Mouse (Mus musculus): ENCODE results near the gene Hspa12b. TPM values are rescaled to one million over a fixed set of nuclear protein-coding genes. Genes with fewer than 3 reads are reported as not detected.

The Hspa12b gene
- polyA plus RNA-seq, 1 experiment from 2014 or later: 8.7 TPM

- no peak overlapping the region for H3K9ac ChIP-seq
- H3K27me3 ChIP-seq (replicated peaks): peaks cover 13% of the 10 kb centered on the region; the same call in 1 of the 2 replicates
- peak overlapping the region; percentile 80; the same call in 1 of the 2 replicates for H3K4me2 ChIP-seq
- no peak for ATAC-seq (ENCODE audit: insufficient number of reproducible peaks, low FRiP score)
- WGBS: 57% methylated on average over 5 of the region's 5 CpGs
- no peaks in the 10 kb centered on the region for H3K36me3 ChIP-seq
- no peak overlapping the region for H3K4me3 ChIP-seq
- H3K27ac ChIP-seq (ENCODE audit: poor library complexity, severe bottlenecking): no peak overlapping the region; the same call in none of the 2 replicates
- no peaks in the 10 kb centered on the region for H3K9me3 ChIP-seq (replicated peaks)
- peaks cover 58% of the 10 kb centered on the region for H3K4me1 ChIP-seq (replicated peaks)
Observed at GRCm38 (mm10) chr2:131129836-131130235, 2.8 kb downstream of the Hspa12b start.

GRCm38 (mm10) chr2:131130849-131131248, 3.8 kb downstream of the Hspa12b start:
- Histone ChIP-seq H3K27ac (ENCODE audit: poor library complexity, severe bottlenecking) (no peak overlapping the region), H3K27me3 (replicated peaks) (0 out of 2 replicates have a peak, but pooled peaks cover 7% of the 10 kb centered on the region), H3K4me3 (no peak overlapping the region), H3K4me2 (no peak overlapping the region), H3K36me3 (no peaks in the 10 kb centered on the region), H3K9me3 (replicated peaks) (no peaks in the 10 kb centered on the region), H3K4me1 (replicated peaks) (peaks cover 66% of the 10 kb centered on the region), H3K9ac (no peak overlapping the region)
- ATAC-seq (ENCODE audit: insufficient number of reproducible peaks, low FRiP score): no peak
- WGBS: 91% methylated on average over 2 of the region's 2 CpGs

GRCm38 (mm10) chr2:131132111-131132888, 5.2 kb downstream of the Hspa12b start:
- Histone ChIP-seq H3K9me3 (replicated peaks) (no peaks in the 10 kb centered on the region), H3K4me3 (no peak overlapping the region), H3K4me1 (replicated peaks) (peaks cover 62% of the 10 kb centered on the region), H3K36me3 (no peaks in the 10 kb centered on the region), H3K27me3 (replicated peaks) (0 out of 2 replicates have a peak, but pooled peaks cover 4% of the 10 kb centered on the region), H3K27ac (ENCODE audit: poor library complexity, severe bottlenecking) (no peak overlapping the region), H3K9ac (no peak overlapping the region), H3K4me2 (no peak overlapping the region)
- WGBS: 55% methylated on average over 10 of the region's 10 CpGs
- no peak for ATAC-seq (ENCODE audit: insufficient number of reproducible peaks, low FRiP score)

GRCm38 (mm10) chr2:131132930-131133547, 6.0 kb downstream of the Hspa12b start, which contains the start of gene Gm11037:
Gene Gm11037, plus strand, starts transcription at chr2:131133497.
- no peak for ATAC-seq (ENCODE audit: insufficient number of reproducible peaks, low FRiP score)
- H3K27ac ChIP-seq (ENCODE audit: poor library complexity, severe bottlenecking): peak within 1 kb of the TSS; percentile 79
- no peaks in the 10 kb centered on the region for H3K9me3 ChIP-seq (replicated peaks)
- H3K36me3 ChIP-seq: peaks cover 4% of the 10 kb centered on the region
- 0 out of 2 replicates have a peak, but pooled peaks cover 3% of the 10 kb centered on the region for H3K27me3 ChIP-seq (replicated peaks)
- H3K4me2 ChIP-seq: no peak within 1 kb of the TSS
- H3K4me1 ChIP-seq (replicated peaks): peaks cover 55% of the 10 kb centered on the region
- no peak within 1 kb of the TSS for H3K4me3 ChIP-seq
- no peak within 1 kb of the TSS for H3K9ac ChIP-seq
- WGBS: 84% methylated on average over 9 of the region's 9 CpGs

GRCm38 (mm10) chr2:131134381-131134780, 7.3 kb downstream of the Hspa12b start:
- Histone ChIP-seq H3K4me1 (replicated peaks) (peaks cover 43% of the 10 kb centered on the region), H3K9ac (no peak overlapping the region; the same call in 1 of the 2 replicates), H3K27me3 (replicated peaks) (no peaks in the 10 kb centered on the region), H3K36me3 (peaks cover 14% of the 10 kb centered on the region), H3K9me3 (replicated peaks) (no peaks in the 10 kb centered on the region), H3K4me2 (no peak overlapping the region), H3K4me3 (no peak overlapping the region), H3K27ac (ENCODE audit: poor library complexity, severe bottlenecking) (peak overlapping the region; percentile 79)
- 0 out of 2 replicates have a peak, but pooled peaks have one; percentile 22 for ATAC-seq (ENCODE audit: insufficient number of reproducible peaks, low FRiP score)
- 44% methylated on average over 1 of the region's 1 CpGs for whole genome bisulfite sequencing

- Histone ChIP-seq H3K4me2 (no peak overlapping the region), H3K4me3 (no peak overlapping the region), H3K36me3 (peaks cover 14% of the 10 kb centered on the region), H3K9me3 (replicated peaks) (no peaks in the 10 kb centered on the region), H3K27me3 (replicated peaks) (no peaks in the 10 kb centered on the region), H3K27ac (ENCODE audit: poor library complexity, severe bottlenecking) (peak overlapping the region; percentile 79), H3K9ac (no peak overlapping the region; the same call in 1 of the 2 replicates), H3K4me1 (replicated peaks) (peaks cover 47% of the 10 kb centered on the region)
- 62% methylated on average over 8 of the region's 8 CpGs for WGBS
- ATAC-seq (ENCODE audit: insufficient number of reproducible peaks, low FRiP score): no peak
Observed at GRCm38 (mm10) chr2:131134826-131135400, 7.8 kb downstream of the Hspa12b start.

GRCm38 (mm10) chr2:131135521-131136139, 8.6 kb downstream of the Hspa12b start:
- H3K36me3 ChIP-seq: peaks cover 14% of the 10 kb centered on the region
- peak overlapping the region; percentile 79 for H3K27ac ChIP-seq (ENCODE audit: poor library complexity, severe bottlenecking)
- no peaks in the 10 kb centered on the region for H3K9me3 ChIP-seq (replicated peaks)
- H3K4me1 ChIP-seq (replicated peaks): peaks cover 55% of the 10 kb centered on the region
- H3K4me2 ChIP-seq: peak overlapping the region; percentile 30
- H3K4me3 ChIP-seq: no peak overlapping the region
- no peaks in the 10 kb centered on the region for H3K27me3 ChIP-seq (replicated peaks)
- ATAC-seq (ENCODE audit: insufficient number of reproducible peaks, low FRiP score): peak; percentile 94
- 0 out of 2 replicates have a peak overlapping the region, but pooled peaks have one; percentile 42 for H3K9ac ChIP-seq
- 13% methylated on average over 11 of the region's 11 CpGs for WGBS

GRCm38 (mm10) chr2:131138296-131138695, 11.2 kb downstream of the Hspa12b start:
- peaks cover 49% of the 10 kb centered on the region for H3K4me1 ChIP-seq (replicated peaks)
- ATAC-seq (ENCODE audit: insufficient number of reproducible peaks, low FRiP score): no peak
- H3K9me3 ChIP-seq (replicated peaks): no peaks in the 10 kb centered on the region
- H3K4me2 ChIP-seq: no peak overlapping the region
- H3K4me3 ChIP-seq: no peak overlapping the region
- 88% methylated on average over 4 of the region's 4 CpGs for WGBS
- H3K27me3 ChIP-seq (replicated peaks): no peaks in the 10 kb centered on the region
- H3K36me3 ChIP-seq: peaks cover 28% of the 10 kb centered on the region
- no peak overlapping the region for H3K27ac ChIP-seq (ENCODE audit: poor library complexity, severe bottlenecking)
- no peak overlapping the region for H3K9ac ChIP-seq

GRCm38 (mm10) chr2:131138760-131139159, 11.7 kb downstream of the Hspa12b start:
- WGBS: 87% methylated on average over 7 of the region's 7 CpGs
- Histone ChIP-seq H3K27me3 (replicated peaks) (no peaks in the 10 kb centered on the region), H3K4me2 (no peak overlapping the region), H3K4me3 (no peak overlapping the region), H3K36me3 (peaks cover 33% of the 10 kb centered on the region), H3K27ac (ENCODE audit: poor library complexity, severe bottlenecking) (no peak overlapping the region), H3K9ac (no peak overlapping the region), H3K4me1 (replicated peaks) (peaks cover 48% of the 10 kb centered on the region), H3K9me3 (replicated peaks) (no peaks in the 10 kb centered on the region)
- ATAC-seq (ENCODE audit: insufficient number of reproducible peaks, low FRiP score): no peak

GRCm38 (mm10) chr2:131139287-131139686, 12.2 kb downstream of the Hspa12b start:
- H3K27ac ChIP-seq (ENCODE audit: poor library complexity, severe bottlenecking): no peak overlapping the region; the same call in 1 of the 2 replicates
- no peak for ATAC-seq (ENCODE audit: insufficient number of reproducible peaks, low FRiP score)
- H3K27me3 ChIP-seq (replicated peaks): no peaks in the 10 kb centered on the region
- H3K4me3 ChIP-seq: no peak overlapping the region
- no peak overlapping the region for H3K9ac ChIP-seq
- 80% methylated on average over 5 of the region's 5 CpGs for WGBS
- H3K36me3 ChIP-seq: peaks cover 36% of the 10 kb centered on the region
- peaks cover 43% of the 10 kb centered on the region for H3K4me1 ChIP-seq (replicated peaks)
- H3K9me3 ChIP-seq (replicated peaks): no peaks in the 10 kb centered on the region
- H3K4me2 ChIP-seq: no peak overlapping the region
